Mouse (Mus musculus): ENCODE results near the gene Polq.
"Not testable (repeated sequence)": the region's sequence is repeated elsewhere in the genome, so short reads cannot be mapped to it uniquely, and the experiment has no call there.

The Polq gene

DNA sequence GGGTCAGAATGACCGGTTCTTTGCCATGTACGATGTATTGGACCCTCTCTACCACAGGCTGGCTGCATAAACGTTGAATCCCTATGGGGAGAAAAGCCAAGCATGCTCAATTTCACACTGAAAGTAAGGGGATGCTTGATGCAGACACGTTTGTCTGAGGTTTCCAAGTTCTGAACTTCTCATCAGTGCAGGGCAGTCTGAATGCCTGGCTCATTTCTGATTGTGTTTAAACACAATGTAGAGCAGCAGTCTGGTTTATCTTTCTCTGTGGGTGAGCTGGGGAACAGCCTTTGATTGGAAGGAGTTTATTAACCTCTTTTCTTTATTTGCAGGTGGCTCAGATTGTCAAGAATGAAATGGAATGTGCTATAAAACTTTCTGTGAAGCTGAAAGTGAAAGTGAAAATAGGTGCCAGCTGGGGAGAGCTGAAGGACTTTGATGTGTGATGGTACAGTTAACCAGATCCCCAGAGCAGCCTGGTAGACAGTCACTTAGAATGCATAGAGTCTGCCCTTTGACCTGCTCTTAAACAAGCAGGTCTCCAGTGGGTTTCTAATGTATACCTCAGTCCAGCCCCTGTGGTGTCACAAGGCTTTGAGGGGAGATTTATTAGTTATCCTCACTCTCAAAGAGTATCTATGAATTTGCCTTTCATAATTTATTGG lies 82.7 kb downstream of the Polq start:
- DNase-seq (ENCODE audit: low spot score in 2 of 2), result no peak

- no peak for DNase-seq (ENCODE audit: low spot score in 2 of 2)
These were observed 97.2 kb downstream of the Polq start for GRCm38 (mm10) chr16:37108763-37109162.

GRCm38 (mm10) chr16:37109285-37109684 lies 97.7 kb downstream of the Polq start:
- DNase-seq (ENCODE audit: low spot score in 2 of 2), result no peak

GRCm38 (mm10) chr16:37125190-37125589 lies 113.6 kb downstream of the Polq start:
- DNase-seq (ENCODE audit: low spot score in 2 of 2), result not testable (repeated sequence)
